ENCODE assay signal across 10 mouse cellular contexts in genomic region chr3:101709379-101709970, GRCm38 (mm10).
DNase-seq lines count a peak whose midpoint lies in the region; ATAC-seq lines count a peak whose summit lies in the region.
"Had no signal": no experiment of that assay in that cellular context is flagged by ENCODE, and none has a peak within 500 bp of the region (broad histone marks: within the 10 kb centered on the region; RNA-seq: fewer than 3 reads in every experiment).

No protein-coding gene starts in this region.

- peaks cover 41% of the 10 kb centered on the region for H3K4me1 ChIP-seq in neural tube, embryonic 13.5 days (replicated peaks)
- peaks cover 86% of the 10 kb centered on the region for H3K4me1 ChIP-seq in heart, embryonic 13.5 days
- peaks cover 24% of the 10 kb centered on the region for H3K4me1 ChIP-seq in kidney, embryonic 14.5 days (ENCODE audit: control insufficient read depth, insufficient read depth, low read length)
- H3K4me1 ChIP-seq in hindbrain, embryonic 14.5 days (replicated peaks; ENCODE audit: control insufficient read depth, insufficient read depth, low read length), result peaks cover 20% of the 10 kb centered on the region

- H3K27ac ChIP-seq in neural tube, embryonic 13.5 days (replicated peaks), result peak overlapping the region; percentile 56
- H3K27ac ChIP-seq in heart, embryonic 13.5 days (replicated peaks), result peak overlapping the region; percentile 84
- H3K27ac ChIP-seq in kidney, embryonic 14.5 days (ENCODE audit: low read depth, low read length), result peak overlapping the region; percentile 61; the same call in 1 of the 2 replicates
- no peak overlapping the region for H3K27ac ChIP-seq in hindbrain, embryonic 14.5 days
- H3K27ac ChIP-seq: hindbrain, embryonic 15.5 days; neural tube, embryonic 12.5 days had no signal

- H3K9me3 ChIP-seq in neural tube, embryonic 13.5 days, result no peaks in the 10 kb centered on the region
- H3K9me3 ChIP-seq in heart, embryonic 13.5 days, result no peaks in the 10 kb centered on the region
- H3K9me3 ChIP-seq in kidney, embryonic 14.5 days (ENCODE audit: control insufficient read depth, low read length), result no peaks in the 10 kb centered on the region
- H3K9me3 ChIP-seq in hindbrain, embryonic 14.5 days (ENCODE audit: control insufficient read depth, low read length), result no peaks in the 10 kb centered on the region
- H3K9me3 ChIP-seq: hindbrain, embryonic 15.5 days; neural tube, embryonic 12.5 days had no signal

- no peak for ATAC-seq in neural tube, embryonic 13.5 days (ENCODE audit: low read depth)
- ATAC-seq in heart, embryonic 13.5 days (ENCODE audit: extremely low read depth, insufficient number of reproducible peaks, low FRiP score, low TSS enrichment), result no peak; the same call in 1 of the 2 replicates
- ATAC-seq in kidney, embryonic 14.5 days (ENCODE audit: low FRiP score, low TSS enrichment), result no peak
- ATAC-seq in hindbrain, embryonic 14.5 days (ENCODE audit: low FRiP score), result no peak

- no peak overlapping the region for H3K4me2 ChIP-seq in neural tube, embryonic 13.5 days
- peak overlapping the region; percentile 8; the same call in 1 of the 2 replicates for H3K4me2 ChIP-seq in heart, embryonic 13.5 days
- no peak overlapping the region for H3K4me2 ChIP-seq in kidney, embryonic 14.5 days (replicated peaks; ENCODE audit: low read depth, low read length)
- H3K4me2 ChIP-seq in hindbrain, embryonic 14.5 days (replicated peaks), result no peak overlapping the region
- H3K4me2 ChIP-seq: hindbrain, embryonic 15.5 days; neural tube, embryonic 12.5 days had no signal

- no peak for DNase-seq in neural tube, embryonic 10.5 days (ENCODE audit: extremely low spot score, low spot score)
- DNase-seq in testis, postnatal 14 days (ENCODE audit: low spot score), result peak; percentile 74
- DNase-seq in hindbrain, embryonic 14.5 days (ENCODE audit: low spot score), result no peak
- no peak for DNase-seq in frontal cortex, postnatal 10 days (ENCODE audit: low spot score in 2 of 2)
- no peak for DNase-seq in spleen, postnatal 14 days (ENCODE audit: low spot score in 2 of 2)

- no peak overlapping the region for H3K4me3 ChIP-seq in neural tube, embryonic 13.5 days
- no peak overlapping the region for H3K4me3 ChIP-seq in heart, embryonic 13.5 days
- no peak overlapping the region for H3K4me3 ChIP-seq in kidney, embryonic 14.5 days (ENCODE audit: low read length)
- no peak overlapping the region for H3K4me3 ChIP-seq in hindbrain, embryonic 14.5 days (replicated peaks; ENCODE audit: low read length)
- H3K4me3 ChIP-seq: hindbrain, embryonic 15.5 days; neural tube, embryonic 12.5 days had no signal

- no peaks in the 10 kb centered on the region for H3K36me3 ChIP-seq in neural tube, embryonic 13.5 days
- H3K36me3 ChIP-seq in heart, embryonic 13.5 days, result no peaks in the 10 kb centered on the region
- no peaks in the 10 kb centered on the region for H3K36me3 ChIP-seq in kidney, embryonic 14.5 days (ENCODE audit: control insufficient read depth, insufficient read depth, low read length)
- no peaks in the 10 kb centered on the region for H3K36me3 ChIP-seq in hindbrain, embryonic 14.5 days (replicated peaks; ENCODE audit: control insufficient read depth, insufficient read depth)
- H3K36me3 ChIP-seq: hindbrain, embryonic 15.5 days; neural tube, embryonic 12.5 days had no signal

- H3K27me3 ChIP-seq in neural tube, embryonic 13.5 days, result no peaks in the 10 kb centered on the region
- no peaks in the 10 kb centered on the region for H3K27me3 ChIP-seq in heart, embryonic 13.5 days (replicated peaks)
- no peaks in the 10 kb centered on the region for H3K27me3 ChIP-seq in kidney, embryonic 14.5 days (ENCODE audit: control insufficient read depth, insufficient read depth, low read length)
- no peaks in the 10 kb centered on the region for H3K27me3 ChIP-seq in hindbrain, embryonic 14.5 days (ENCODE audit: control insufficient read depth, insufficient read depth, low read length)
- H3K27me3 ChIP-seq: hindbrain, embryonic 15.5 days; neural tube, embryonic 12.5 days had no signal

- WGBS in neural tube, embryonic 13.5 days, result 66% methylated on average over 12 of the region's 12 CpGs
- 22% methylated on average over 12 of the region's 12 CpGs for WGBS in heart, embryonic 13.5 days
- WGBS in kidney, embryonic 14.5 days, result 79% methylated on average over 12 of the region's 12 CpGs
- WGBS in hindbrain, embryonic 14.5 days, result 69% methylated on average over 12 of the region's 12 CpGs

- H3K9ac ChIP-seq in neural tube, embryonic 13.5 days, result no peak overlapping the region
- H3K9ac ChIP-seq in heart, embryonic 13.5 days, result peak overlapping the region; percentile 53
- no peak overlapping the region for H3K9ac ChIP-seq in kidney, embryonic 14.5 days (ENCODE audit: low read depth, low read length)
- no peak overlapping the region for H3K9ac ChIP-seq in hindbrain, embryonic 14.5 days
- H3K9ac ChIP-seq: hindbrain, embryonic 15.5 days; neural tube, embryonic 12.5 days had no signal
